17 mouse cellular contexts compared by ENCODE assay signal in the genomic region with DNA sequence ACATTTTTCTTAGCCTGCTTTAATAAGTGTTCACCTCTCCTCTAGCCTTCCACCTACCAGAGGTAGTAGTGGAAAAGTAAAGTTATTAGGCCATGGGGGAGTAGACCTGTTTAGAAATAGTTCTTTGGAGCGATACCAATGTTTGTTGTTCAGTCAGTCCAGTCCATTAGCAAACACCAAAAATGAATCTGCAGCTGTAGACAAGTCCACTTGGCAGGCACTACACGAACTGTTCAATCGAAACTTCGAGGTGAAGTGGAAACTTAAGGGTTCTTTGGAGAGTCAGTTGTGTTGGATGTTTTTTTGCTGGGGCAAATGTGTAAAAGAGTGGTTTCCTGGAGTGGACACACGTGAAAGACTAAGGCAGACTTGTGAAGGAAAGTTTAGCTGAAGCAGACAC.
"Had no signal": no experiment of that assay in that cellular context is flagged by ENCODE, and none has a peak within 500 bp of the region (broad histone marks: within the 10 kb centered on the region; RNA-seq: fewer than 3 reads in every experiment).

No protein-coding gene starts in this region.

- DNase-seq: kidney, adult 11 months; kidney, adult 9 months; kidney, postnatal 10 days; kidney, postnatal 4 days; left cerebral cortex, postnatal 4 days; liver, embryonic 13.5 days; lung, embryonic 14.5 days; midbrain, embryonic 14.5 days; right cerebral cortex, adult 18-20 months; right cerebral cortex, postnatal 4 days; spleen, adult 18-20 months; thymus, adult 18-20 months; thymus, postnatal 14 days had no signal

- H3K27me3 ChIP-seq: limb, embryonic 13.5 days; liver, embryonic 13.5 days; neural tube, embryonic 15.5 days had no signal

- H3K4me3 ChIP-seq: limb, embryonic 13.5 days; liver, embryonic 13.5 days; midbrain, embryonic 10.5 days; myocyte; neural tube, embryonic 15.5 days had no signal

- H3K9me3 ChIP-seq: liver, embryonic 13.5 days; midbrain, embryonic 10.5 days; neural tube, embryonic 15.5 days had no signal

- H3K27ac ChIP-seq: limb, embryonic 13.5 days; liver, embryonic 13.5 days; midbrain, embryonic 10.5 days; neural tube, embryonic 15.5 days had no signal

- H3K4me1 ChIP-seq: liver, embryonic 13.5 days; midbrain, embryonic 10.5 days; neural tube, embryonic 15.5 days had no signal

- H3K9ac ChIP-seq: limb, embryonic 13.5 days; liver, embryonic 13.5 days; lung, embryonic 14.5 days; neural tube, embryonic 15.5 days had no signal

- H3K4me2 ChIP-seq: limb, embryonic 13.5 days; liver, embryonic 13.5 days; lung, embryonic 14.5 days; neural tube, embryonic 15.5 days had no signal
